Mouse (Mus musculus) lung, postnatal 0 days (tissue): ENCODE measurements around the gene Aurkb. TPM values are rescaled to one million over a fixed set of nuclear protein-coding genes. Genes with fewer than 3 reads are reported as not detected.
A peak's percentile ranks its signal among the peaks of the same experiment; 100 is the strongest.
"Not testable (repeated sequence)": the region's sequence is repeated elsewhere in the genome, so short reads cannot be mapped to it uniquely, and the experiment has no call there.

Experiments
- ATAC-seq: fragments of 200-750 bp; cut with Nextera tagmentation; 2 replicates; pipeline ENCODE4 v1.8.0; 2017; ENCODE audit warnings: moderate library complexity
- DNase-seq: peaks from one replicate; pipeline ENCODE4 v3.0.0-alpha.2; 2016; ENCODE audit warnings: low spot score
- H3K27ac ChIP-seq: fragments of 300-500 bp; sonication (generic); 2 replicates; pipeline ENCODE4 v1.5.1; 2014; ENCODE audit warnings: antibody characterized with exemption, mild to moderate bottlenecking, low read length, mixed read lengths
- H3K27me3 ChIP-seq: fragments of 300-500 bp; sonication (generic); replicated peaks from 2 replicates; pipeline ENCODE4 v1.6.1; 2014; ENCODE audit warnings: low read length, mixed read lengths; ENCODE audit not compliant: insufficient read depth
- H3K36me3 ChIP-seq: fragments of 300-500 bp; sonication (generic); 2 replicates; pipeline ENCODE4 v1.6.1; 2014; ENCODE audit warnings: low read length, mixed read lengths; ENCODE audit not compliant: insufficient read depth
- H3K4me1 ChIP-seq: fragments of 300-500 bp; sonication (generic); 2 replicates; pipeline ENCODE4 v1.6.1; 2014; ENCODE audit warnings: antibody characterized with exemption, low read depth, low read length, mixed read lengths; ENCODE audit not compliant: insufficient read depth
- H3K4me2 ChIP-seq: fragments of 300-500 bp; sonication (generic); replicated peaks from 2 replicates; pipeline ENCODE4 v1.6.1; 2014; ENCODE audit warnings: low read depth, mild to moderate bottlenecking, low read length, moderate library complexity, mixed read lengths
- H3K4me3 ChIP-seq: fragments of 300-500 bp; sonication (generic); 2 replicates; pipeline ENCODE4 v1.5.1; 2014; ENCODE audit warnings: low read depth, low read length
- H3K9ac ChIP-seq: fragments of 300-500 bp; sonication (generic); replicated peaks from 2 replicates; pipeline ENCODE4 v1.6.1; 2014; ENCODE audit warnings: low read depth, mild to moderate bottlenecking
- H3K9me3 ChIP-seq: fragments of 300-500 bp; sonication (generic); 2 replicates; pipeline ENCODE4 v1.6.1; 2016; ENCODE audit warnings: low read length, mixed read lengths
- CTCF ChIP-seq: IDR thresholded peaks from 2 replicates; pipeline ENCODE4 v1.5.1; 2016; ENCODE audit warnings: antibody characterized with exemption, mild to moderate bottlenecking
- EP300 ChIP-seq: IDR thresholded peaks from 2 replicates; pipeline ENCODE4 v1.6.1; 2016; ENCODE audit warnings: antibody characterized with exemption, mild to moderate bottlenecking, control low read depth
- WGBS: fragments of 180-500 bp; shearing (Covaris S2); extraction: QIAGEN DNeasy Blood & Tissue Kit; methylation state at CpG from one replicate; pipeline ENCODE4 v1.1.7; 2014; 5-methylcytosine and 5-hydroxymethylcytosine counted together
- polyA plus RNA-seq: library from polyadenylated mRNA; unstranded; fragments of >200 nt; fragmentation: Nextera tagmentation; extraction: Ambion mirVana; gene quantifications from 2 replicates; pipeline ENCODE4 v1.2.1, GENCODE M21; 2015

The Aurkb gene
- polyA plus RNA-seq, 1 experiment from 2014 or later = 6.5 TPM

DNA sequence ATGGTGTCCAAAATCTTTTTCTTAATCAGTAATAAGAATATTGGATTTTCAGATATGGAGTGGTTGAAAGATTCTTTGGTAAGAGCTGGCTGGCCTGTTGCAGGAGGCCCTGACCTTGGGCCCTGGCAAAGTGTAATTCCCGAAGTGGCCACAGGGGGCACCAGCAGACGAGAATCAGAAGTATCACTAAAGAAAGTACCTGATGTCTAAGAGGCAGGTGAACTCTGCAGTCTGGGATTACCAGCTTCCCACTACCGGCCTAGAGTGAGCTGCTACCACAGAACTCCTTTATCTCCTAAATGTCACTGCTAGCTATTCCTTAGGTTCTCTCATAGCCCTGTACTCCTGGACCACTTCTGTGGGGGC lies 46.9 kb downstream of the Aurkb start:
- ATAC-seq (no peak), DNase-seq (peak; percentile 86)
- no peak overlapping the region for H3K4me3 ChIP-seq
- H3K4me1 ChIP-seq = peaks cover 10% of the 10 kb centered on the region
- H3K4me2 ChIP-seq = no peak overlapping the region
- H3K27me3 ChIP-seq = no peaks in the 10 kb centered on the region
- WGBS = 7% methylated on average over 3 of the region's 3 CpGs
- TF ChIP-seq CTCF = peak; percentile 89
- no peak for TF ChIP-seq EP300
- H3K9ac ChIP-seq = no peak overlapping the region
- 0 out of 2 replicates have a peak overlapping the region, but pooled peaks have one; percentile 0 for H3K27ac ChIP-seq
- H3K36me3 ChIP-seq = 0 out of 2 replicates have a peak, but pooled peaks cover 4% of the 10 kb centered on the region
- H3K9me3 ChIP-seq = no peaks in the 10 kb centered on the region

DNA sequence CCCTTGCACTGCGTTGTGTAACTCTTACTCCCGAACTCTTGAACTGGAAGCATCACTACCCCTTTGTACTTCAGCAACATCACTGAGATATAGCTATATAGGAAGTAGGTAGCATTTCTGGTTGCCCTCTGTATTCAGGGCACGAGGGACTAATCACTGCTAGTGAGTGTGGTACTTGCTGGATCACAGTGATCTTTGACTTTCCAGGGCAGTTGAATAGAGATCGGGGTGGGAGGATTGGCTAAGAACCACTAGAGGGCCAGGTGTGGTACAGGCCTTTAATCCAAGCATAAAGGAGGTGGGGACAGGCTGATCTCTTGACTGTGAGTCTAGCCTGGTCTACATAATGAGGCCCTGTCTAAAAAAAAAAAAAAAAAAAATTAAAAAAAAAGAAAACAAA lies 47.4 kb downstream of the Aurkb start:
- Histone ChIP-seq H3K4me3 (no peak overlapping the region), H3K4me2 (no peak overlapping the region), H3K9me3 (no peaks in the 10 kb centered on the region), H3K4me1 (peaks cover 13% of the 10 kb centered on the region), H3K27me3 (no peaks in the 10 kb centered on the region), H3K27ac (0 out of 2 replicates have a peak overlapping the region, but pooled peaks have one; percentile 0), H3K36me3 (0 out of 2 replicates have a peak, but pooled peaks cover 4% of the 10 kb centered on the region), H3K9ac (no peak overlapping the region)
- 77% methylated on average over 4 of the region's 4 CpGs for WGBS
- peak; percentile 40 for TF ChIP-seq CTCF
- no peak for TF ChIP-seq EP300
- ATAC-seq (no peak), DNase-seq (peak; percentile 65)

- H3K4me1 ChIP-seq = peaks cover 19% of the 10 kb centered on the region
- 88% methylated on average over 7 of the region's 7 CpGs for WGBS
- peak; percentile 17; the same call in 1 of the 2 replicates for TF ChIP-seq CTCF
- H3K4me2 ChIP-seq, H3K36me3 ChIP-seq, H3K9me3 ChIP-seq, DNase-seq, H3K27me3 ChIP-seq, H3K4me3 ChIP-seq, ATAC-seq: not testable (repeated sequence)
- H3K9ac ChIP-seq = peak overlapping the region; percentile 1
- peak overlapping the region; percentile 98 for H3K27ac ChIP-seq
Measured at GRCm38 (mm10) chr11:69093856-69094255, 48.4 kb downstream of the Aurkb start.

GRCm38 (mm10) chr11:69094697-69095429 lies 49.4 kb downstream of the Aurkb start, which contains the start of gene Per1:
Gene Per1, plus strand, starts transcription at chr11:69095217.
- Histone ChIP-seq H3K4me3 (peak within 1 kb of the TSS; percentile 97), H3K36me3 (0 out of 2 replicates have a peak, but pooled peaks cover under 1% of the 10 kb centered on the region), H3K27ac (peak within 1 kb of the TSS; percentile 100), H3K27me3 (no peaks in the 10 kb centered on the region), H3K4me2 (peak within 1 kb of the TSS; percentile 76), H3K9ac (peak within 1 kb of the TSS; percentile 100), H3K9me3 (no peaks in the 10 kb centered on the region), H3K4me1 (peaks cover 11% of the 10 kb centered on the region; the same call in 1 of the 2 replicates)
- TF ChIP-seq CTCF (no peak), EP300 (peak; percentile 99)
- DNase-seq = peak; percentile 100
- peak; percentile 78 for ATAC-seq
- WGBS = under 1% methylated on average over 37 of the region's 37 CpGs

DNA sequence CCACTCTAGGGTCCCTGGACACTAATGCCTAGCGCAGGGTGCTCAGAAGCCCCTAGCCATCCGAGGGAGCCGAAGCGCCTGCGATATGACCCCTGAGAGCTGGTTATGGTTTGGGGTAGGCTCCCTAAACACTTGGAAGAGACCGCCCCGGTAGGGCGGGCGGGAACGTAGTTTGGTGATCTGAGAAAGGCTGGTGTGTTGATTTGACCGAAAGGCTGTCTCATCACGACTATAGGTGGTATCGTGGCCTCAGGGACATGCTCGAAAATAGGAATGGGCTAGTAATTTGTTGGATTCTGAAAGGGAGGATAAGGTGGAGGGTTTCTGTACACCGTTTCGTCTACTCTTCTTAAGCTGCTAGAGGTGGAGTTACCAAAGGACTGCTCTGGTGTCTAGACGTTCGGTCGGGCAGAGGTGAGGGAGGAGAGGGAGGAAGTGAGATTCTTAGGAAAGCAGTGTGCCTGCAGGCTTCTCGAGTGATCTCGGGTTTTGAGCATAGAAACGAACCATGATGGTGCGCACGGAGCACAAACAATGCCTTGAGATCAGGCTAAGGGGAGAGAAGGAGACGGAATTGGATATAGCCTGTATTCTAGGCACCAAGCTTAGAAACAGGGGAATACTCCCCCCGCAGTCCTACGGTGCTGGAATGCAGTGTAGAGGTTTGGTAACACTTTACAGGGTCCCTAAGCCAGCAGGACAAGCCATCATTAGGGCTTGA lies 50.2 kb downstream of the Aurkb start:
- peaks cover 4% of the 10 kb centered on the region; the same call in 1 of the 2 replicates for H3K36me3 ChIP-seq
- peaks cover 16% of the 10 kb centered on the region for H3K4me1 ChIP-seq
- WGBS = under 1% methylated on average over 27 of the region's 27 CpGs
- ATAC-seq (no peak), DNase-seq (peak; percentile 86)
- H3K9me3 ChIP-seq = no peaks in the 10 kb centered on the region
- peak overlapping the region; percentile 100 for H3K27ac ChIP-seq
- peak overlapping the region; percentile 76 for H3K4me2 ChIP-seq
- peak overlapping the region; percentile 97 for H3K4me3 ChIP-seq
- H3K9ac ChIP-seq = peak overlapping the region; percentile 100
- H3K27me3 ChIP-seq = no peaks in the 10 kb centered on the region
- TF ChIP-seq EP300 (no peak; the same call in 1 of the 2 replicates), CTCF (no peak)

- Histone ChIP-seq H3K27me3 (no peaks in the 10 kb centered on the region), H3K4me2 (peak overlapping the region; percentile 76), H3K9me3 (no peaks in the 10 kb centered on the region), H3K4me3 (peak overlapping the region; percentile 97), H3K27ac (peak overlapping the region; percentile 100), H3K9ac (peak overlapping the region; percentile 100), H3K4me1 (peaks cover 16% of the 10 kb centered on the region), H3K36me3 (peaks cover 12% of the 10 kb centered on the region)
- ATAC-seq (no peak), DNase-seq (no peak)
- TF ChIP-seq EP300 (no peak), CTCF (no peak)
- 7% methylated on average over 7 of the region's 9 CpGs for WGBS
Measured at GRCm38 (mm10) chr11:69096360-69096986, 51.0 kb downstream of the Aurkb start.
